ENCODE assay signal across 17 mouse cellular contexts in the genomic region with DNA sequence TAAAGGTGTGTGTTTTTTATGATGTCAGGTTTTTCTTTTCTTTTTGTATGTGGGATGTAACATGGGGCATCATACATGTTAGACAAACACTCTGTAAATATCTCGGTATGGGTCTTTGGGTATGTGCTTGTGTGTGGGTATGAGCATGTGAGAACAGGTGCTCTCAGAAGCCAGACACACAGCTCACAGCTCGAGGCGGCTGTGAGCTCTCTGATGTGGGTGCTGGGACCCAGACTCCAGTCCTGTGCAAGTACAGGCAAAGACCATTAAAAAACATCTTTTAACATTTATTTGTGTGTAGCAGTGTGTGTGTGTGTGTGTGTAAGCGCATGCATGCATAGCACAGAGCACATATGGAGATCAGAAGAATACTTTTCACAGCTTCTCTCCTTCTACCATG.
"Had no signal": no experiment of that assay in that cellular context is flagged by ENCODE, and none has a peak within 500 bp of the region (broad histone marks: within the 10 kb centered on the region; RNA-seq: fewer than 3 reads in every experiment).

No protein-coding gene starts in this region.

- H3K27ac ChIP-seq: kidney, embryonic 15.5 days; left cerebral cortex, adult 2 months; lung, embryonic 15.5 days; midbrain, embryonic 10.5 days; midbrain, embryonic 13.5 days; stomach, postnatal 0 days had no signal

- H3K9me3 ChIP-seq: kidney, embryonic 15.5 days; lung, embryonic 15.5 days; megakaryocyte, embryonic 14.5 days; midbrain, embryonic 10.5 days; midbrain, embryonic 13.5 days had no signal

- ATAC-seq: midbrain, embryonic 13.5 days; midbrain, embryonic 16.5 days had no signal

- H3K36me3 ChIP-seq: kidney, embryonic 15.5 days; lung, embryonic 15.5 days; midbrain, embryonic 10.5 days; midbrain, embryonic 13.5 days had no signal

- H3K9ac ChIP-seq: kidney, embryonic 15.5 days; lung, embryonic 15.5 days; midbrain, embryonic 13.5 days had no signal

- DNase-seq: kidney, adult 11 months; kidney, adult 8-10 months; kidney, postnatal 10 days; kidney, postnatal 36 days; layer of hippocampus, postnatal 36 days; lung, adult 18-20 months; lung, postnatal 10 days; lung, postnatal 36 days; right cerebral cortex, postnatal 4 days had no signal

- H3K27me3 ChIP-seq: kidney, embryonic 15.5 days; lung, embryonic 15.5 days; megakaryocyte, embryonic 14.5 days; midbrain, embryonic 13.5 days had no signal

- H3K4me1 ChIP-seq: midbrain, embryonic 13.5 days had no signal

- H3K4me3 ChIP-seq: kidney, embryonic 15.5 days; left cerebral cortex, adult 2 months; lung, embryonic 15.5 days; megakaryocyte, embryonic 14.5 days; midbrain, embryonic 10.5 days; midbrain, embryonic 13.5 days had no signal

- H3K4me2 ChIP-seq: kidney, embryonic 15.5 days; lung, embryonic 15.5 days; midbrain, embryonic 13.5 days had no signal
